Comparison of ENCODE assay signal across 9 mouse cellular contexts in genomic region chr19:3723904-3724303, GRCm38 (mm10). TPM values are rescaled to one million over a fixed set of nuclear protein-coding genes. Genes with fewer than 3 reads are reported as not detected.
DNase-seq lines count a peak whose midpoint lies in the region; ATAC-seq and TF ChIP-seq lines count a peak whose summit lies in the region.
"Had no signal": no experiment of that assay in that cellular context is flagged by ENCODE, and none has a peak within 500 bp of the region (broad histone marks: within the 10 kb centered on the region; RNA-seq: fewer than 3 reads in every experiment).

No protein-coding gene starts in this region.

- H3K4me2 ChIP-seq in liver, embryonic 11.5 days = no peak overlapping the region
- H3K4me2 ChIP-seq: lung, embryonic 15.5 days had no signal

- H3K4me3 ChIP-seq in cerebellum, adult 2 months (replicated peaks; ENCODE audit: insufficient read depth, low read depth, low read length) = no peak overlapping the region
- H3K4me3 ChIP-seq in liver, embryonic 11.5 days (ENCODE audit: low read depth, low read length) = no peak overlapping the region
- H3K4me3 ChIP-seq: lung, embryonic 15.5 days had no signal

- WGBS in cerebellum, adult 2 months = 81% methylated on average over 4 of the region's 4 CpGs
- WGBS in liver, embryonic 11.5 days = 70% methylated on average over 4 of the region's 4 CpGs

- DNase-seq in cerebellum, adult 2 months = no peak
- no peak for DNase-seq in cerebellum, adult 11-12 months
- peak; percentile 64 for DNase-seq in liver
- DNase-seq in liver, embryonic 11.5 days (ENCODE audit: low spot score) = no peak
- peak; percentile 32 for DNase-seq in embryo, embryonic 11 days
- peak; percentile 57 to 78 for DNase-seq in spleen, postnatal 10 days (ENCODE audit: low spot score in 2 of 2)
- DNase-seq in layer of hippocampus, adult 8-10 months (ENCODE audit: low spot score in 2 of 2) = no peak
- DNase-seq in ovary, postnatal 14 days (ENCODE audit: low spot score) = no peak

- H3K27ac ChIP-seq in cerebellum, adult 2 months (ENCODE audit: insufficient read depth, low read length) = no peak overlapping the region
- H3K27ac ChIP-seq in liver, embryonic 11.5 days (ENCODE audit: low read depth, low read length) = no peak overlapping the region
- H3K27ac ChIP-seq: lung, embryonic 15.5 days had no signal

- no peaks in the 10 kb centered on the region for H3K36me3 ChIP-seq in liver, embryonic 11.5 days (ENCODE audit: control insufficient read depth, insufficient read depth, low read length)
- H3K36me3 ChIP-seq: lung, embryonic 15.5 days had no signal

- no peak for ATAC-seq in liver, embryonic 11.5 days (replicated peaks; ENCODE audit: low FRiP score)

- TF ChIP-seq POLR2A in cerebellum, adult 2 months (IDR thresholded peaks at IDR 0.05; ENCODE audit: borderline replicate concordance, insufficient read depth, low read length) = no peak

- peaks cover under 1% of the 10 kb centered on the region; the same call in 1 of the 2 replicates for H3K4me1 ChIP-seq in cerebellum, adult 2 months (ENCODE audit: control insufficient read depth, insufficient read depth, low read length)
- no peaks in the 10 kb centered on the region for H3K4me1 ChIP-seq in liver, embryonic 11.5 days (replicated peaks; ENCODE audit: control insufficient read depth, insufficient read depth, low read length)

- H3K9ac ChIP-seq in liver, embryonic 11.5 days (ENCODE audit: low read depth, low read length) = no peak overlapping the region
- H3K9ac ChIP-seq: lung, embryonic 15.5 days had no signal

- H3K9me3 ChIP-seq in liver, embryonic 11.5 days (ENCODE audit: control insufficient read depth, low read length) = no peaks in the 10 kb centered on the region
- H3K9me3 ChIP-seq: lung, embryonic 15.5 days had no signal

- no peaks in the 10 kb centered on the region for H3K27me3 ChIP-seq in cerebellum, adult 2 months (ENCODE audit: control insufficient read depth, insufficient read depth, low read length)
- H3K27me3 ChIP-seq in liver, embryonic 11.5 days (replicated peaks; ENCODE audit: control insufficient read depth, insufficient read depth, low read length) = no peaks in the 10 kb centered on the region
- H3K27me3 ChIP-seq: lung, embryonic 15.5 days had no signal

- peak; percentile 30; the same call in 1 of the 2 replicates for TF ChIP-seq CTCF in cerebellum, adult 2 months (IDR thresholded peaks at IDR 0.05; ENCODE audit: borderline replicate concordance, insufficient read depth, low read depth, low read length)

RNA-seq across cellular contexts. Expression of gene 1810055G02Rik, which starts 15.8 kb away (rescaled TPM):
- polyA plus RNA-seq in cerebellum, adult 2 months (2012; rRNA removed) = 37.2 and 38.2 TPM in 2 replicates
- 27.9 and 31.3 TPM in 2 replicates for polyA plus RNA-seq in liver, embryonic 11.5 days (2014; fragmentation: Nextera tagmentation; extraction: Ambion mirVana)
- 10 to 100 TPM; 19.0 to 29.6 (median 24.1) TPM for total RNA-seq in layer of hippocampus, adult 8-10 months (2022)

RNA-seq across cellular contexts. Expression of gene Lrp5, which starts 37.5 kb away (rescaled TPM):
- 3.8 and 3.9 TPM in 2 replicates for polyA plus RNA-seq in cerebellum, adult 2 months (2012; rRNA removed)
- polyA plus RNA-seq in liver, embryonic 11.5 days (2014; fragmentation: Nextera tagmentation; extraction: Ambion mirVana) = 5.4 and 6.3 TPM in 2 replicates
- total RNA-seq in layer of hippocampus, adult 8-10 months (2022) = 10 to 100 TPM in 2 of 4 experiments, 1 to 10 TPM in 2; 8.6 to 14.0 (median 10.9) TPM

RNA-seq across cellular contexts. Expression of gene Kmt5b, which starts 43.3 kb away (rescaled TPM):
- polyA plus RNA-seq in cerebellum, adult 2 months (2012; rRNA removed) = 36.9 and 38.3 TPM in 2 replicates
- polyA plus RNA-seq in liver, embryonic 11.5 days (2014; fragmentation: Nextera tagmentation; extraction: Ambion mirVana) = 17.8 and 17.9 TPM in 2 replicates
- total RNA-seq in layer of hippocampus, adult 8-10 months (2022) = 10 to 100 TPM; 51.5 to 62.6 (median 60.4) TPM

Comparison
In these comparisons a context has a peak if more than half of its experiments do, and no peak if none do; other contexts are left out.
1. DNase-seq: peak in liver (single experiment), embryo, embryonic 11 days (single experiment) and spleen, postnatal 10 days (2 of 2); none in cerebellum, adult 2 months (0 of 2), cerebellum, adult 11-12 months (single experiment), liver, embryonic 11.5 days (single experiment), layer of hippocampus, adult 8-10 months (0 of 2) and ovary, postnatal 14 days (single experiment).